Mouse (Mus musculus) hindbrain, embryonic 16.5 days (tissue): ENCODE measurements around the gene Arfip1. TPM values are rescaled to one million over a fixed set of nuclear protein-coding genes. Genes with fewer than 3 reads are reported as not detected.

Experiments used
- ATAC-seq: fragments of 200-750 bp; cut with Nextera tagmentation; 2 replicates; pipeline ENCODE4 v1.8.0; 2017; ENCODE audit warnings: moderate TSS enrichment, moderate library complexity
- H3K27ac ChIP-seq: fragments of 300-500 bp; sonication (generic); 2 replicates; pipeline ENCODE4 v1.5.1; 2014; ENCODE audit warnings: low read depth, mild to moderate bottlenecking, control low read depth, low read length, moderate library complexity
- H3K27me3 ChIP-seq: fragments of 300-500 bp; sonication (generic); replicated peaks from 2 replicates; pipeline ENCODE4 v1.6.1; 2014; ENCODE audit warnings: low read length; ENCODE audit not compliant: control insufficient read depth, insufficient read depth
- H3K36me3 ChIP-seq: fragments of 300-500 bp; sonication (generic); 2 replicates; pipeline ENCODE4 v1.6.1; 2014; ENCODE audit warnings: mild to moderate bottlenecking, low read length, moderate library complexity, mixed read lengths; ENCODE audit not compliant: control insufficient read depth, insufficient read depth
- H3K4me1 ChIP-seq: fragments of 300-500 bp; sonication (generic); 2 replicates; pipeline ENCODE4 v1.6.1; 2014; ENCODE audit warnings: low read depth, low read length; ENCODE audit not compliant: control insufficient read depth, insufficient read depth
- H3K4me2 ChIP-seq: fragments of 300-500 bp; sonication (generic); 2 replicates; pipeline ENCODE4 v1.6.1; 2014; ENCODE audit warnings: mild to moderate bottlenecking, low read length, control low read depth, moderate library complexity
- H3K4me3 ChIP-seq: fragments of 300-500 bp; sonication (generic); 2 replicates; pipeline ENCODE4 v1.5.1; 2014; ENCODE audit warnings: mild to moderate bottlenecking, low read length, control low read depth, moderate library complexity
- H3K9ac ChIP-seq: fragments of 300-500 bp; sonication (generic); 2 replicates; pipeline ENCODE4 v1.6.1; 2014; ENCODE audit warnings: low read depth, mild to moderate bottlenecking, control low read depth, low read length, moderate library complexity
- H3K9me3 ChIP-seq: fragments of 300-500 bp; sonication (generic); 2 replicates; pipeline ENCODE4 v1.6.1; 2014; ENCODE audit warnings: mild to moderate bottlenecking, low read length, moderate library complexity; ENCODE audit not compliant: control insufficient read depth
- WGBS: fragments of 180-500 bp; shearing (Covaris S2); extraction: QIAGEN DNeasy Blood & Tissue Kit; methylation state at CpG from one replicate; pipeline ENCODE4 v1.1.7; 2014; 5-methylcytosine and 5-hydroxymethylcytosine counted together
- polyA plus RNA-seq: library from polyadenylated mRNA; unstranded; fragments of >200 nt; fragmentation: Nextera tagmentation; extraction: Ambion mirVana; gene quantifications from 2 replicates; pipeline ENCODE4 v1.2.1, GENCODE M21; 2015

The Arfip1 gene
- polyA plus RNA-seq, 1 experiment from 2014 or later: 22.0 TPM

DNA sequence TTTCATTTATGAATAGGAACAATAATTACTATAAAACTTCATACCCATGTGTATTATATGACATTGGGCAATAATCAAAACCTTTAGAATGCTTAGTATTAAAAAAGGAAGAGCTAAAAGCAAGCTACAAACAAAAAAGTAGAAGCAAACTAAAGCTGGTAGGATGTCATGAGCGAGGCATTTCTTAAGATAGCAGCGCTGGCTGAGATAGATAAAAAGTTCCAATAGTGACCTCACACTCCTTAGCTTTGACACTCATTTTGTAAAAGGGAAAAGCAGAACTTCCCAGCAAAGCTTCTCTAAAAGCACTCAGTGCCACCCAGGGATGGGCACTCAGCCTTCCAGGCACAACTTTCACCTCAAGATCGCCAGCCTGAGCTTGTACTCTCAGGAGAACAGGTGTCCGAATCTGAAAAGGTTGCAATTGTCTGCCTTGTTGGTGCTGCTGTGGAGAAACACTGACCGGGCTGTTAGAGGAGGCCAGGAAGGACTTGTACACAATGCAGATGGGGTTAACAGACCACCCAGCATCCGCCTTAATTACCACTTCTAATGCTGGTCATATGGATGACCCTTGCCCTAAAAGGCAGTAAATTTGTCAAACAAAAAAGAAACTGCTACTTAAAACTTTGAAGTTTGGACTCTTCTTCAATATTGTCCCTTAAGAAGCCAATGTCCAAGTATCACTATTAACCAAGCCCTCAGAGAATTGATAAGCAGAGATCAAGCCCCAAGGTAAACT lies 69.5 kb downstream of the Arfip1 start:
- Histone ChIP-seq H3K9me3 (no peaks in the 10 kb centered on the region), H3K27ac (no peak overlapping the region), H3K4me2 (no peak overlapping the region), H3K36me3 (no peaks in the 10 kb centered on the region), H3K27me3 (no peaks in the 10 kb centered on the region), H3K4me1 (no peaks in the 10 kb centered on the region), H3K9ac (no peak overlapping the region), H3K4me3 (no peak overlapping the region)
- ATAC-seq: no peak
- WGBS: 76% methylated on average over 6 of the region's 6 CpGs

DNA sequence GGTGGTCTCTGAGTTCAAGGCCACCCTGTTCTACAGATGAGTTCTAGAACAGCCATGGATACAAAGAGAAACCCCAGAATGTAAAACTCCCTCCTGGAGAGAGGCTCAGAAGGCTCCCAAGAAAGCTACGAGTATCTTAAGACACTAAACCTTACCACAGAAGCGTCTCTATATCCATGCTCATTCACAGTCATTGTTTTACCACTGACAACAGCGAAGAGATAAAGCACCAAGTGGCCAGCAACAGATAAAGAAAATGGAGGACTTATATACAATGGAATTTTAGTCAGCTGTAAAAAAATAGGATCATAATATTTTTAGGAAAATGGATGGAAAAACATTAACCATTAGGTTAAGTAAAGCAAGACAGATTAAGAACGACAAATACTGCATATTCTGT lies 77.2 kb downstream of the Arfip1 start:
- WGBS: 92% methylated on average over 4 of the region's 4 CpGs
- Histone ChIP-seq H3K4me1 (no peaks in the 10 kb centered on the region), H3K4me3 (no peak overlapping the region), H3K27me3 (no peaks in the 10 kb centered on the region), H3K4me2 (no peak overlapping the region), H3K27ac (no peak overlapping the region), H3K9ac (no peak overlapping the region), H3K36me3 (no peaks in the 10 kb centered on the region), H3K9me3 (no peaks in the 10 kb centered on the region)
- ATAC-seq: no peak

DNA sequence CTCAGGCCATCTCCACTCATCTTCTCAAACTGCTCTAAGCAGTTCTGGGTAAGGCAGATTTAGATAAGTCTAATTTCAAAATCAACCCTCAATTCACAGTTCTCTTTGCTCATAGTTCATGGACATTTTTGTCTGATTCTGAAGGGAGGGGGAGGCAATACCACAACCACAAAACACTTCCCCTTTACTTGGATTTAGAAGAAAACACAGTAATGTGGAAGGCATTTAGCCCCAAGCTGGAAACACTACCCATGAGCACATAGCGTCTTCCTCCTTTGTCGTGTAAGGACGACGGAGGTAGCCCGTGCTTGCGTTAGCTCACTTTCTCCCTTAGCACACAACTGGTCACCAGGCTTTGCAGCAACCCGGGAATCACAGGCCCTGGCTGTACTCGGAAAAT lies 78.1 kb downstream of the Arfip1 start:
- Histone ChIP-seq H3K4me2 (no peak overlapping the region), H3K36me3 (no peaks in the 10 kb centered on the region), H3K9ac (no peak overlapping the region), H3K27me3 (no peaks in the 10 kb centered on the region), H3K4me3 (no peak overlapping the region), H3K9me3 (no peaks in the 10 kb centered on the region), H3K27ac (no peak overlapping the region), H3K4me1 (no peaks in the 10 kb centered on the region)
- 95% methylated on average over 8 of the region's 8 CpGs for WGBS
- ATAC-seq: no peak

DNA sequence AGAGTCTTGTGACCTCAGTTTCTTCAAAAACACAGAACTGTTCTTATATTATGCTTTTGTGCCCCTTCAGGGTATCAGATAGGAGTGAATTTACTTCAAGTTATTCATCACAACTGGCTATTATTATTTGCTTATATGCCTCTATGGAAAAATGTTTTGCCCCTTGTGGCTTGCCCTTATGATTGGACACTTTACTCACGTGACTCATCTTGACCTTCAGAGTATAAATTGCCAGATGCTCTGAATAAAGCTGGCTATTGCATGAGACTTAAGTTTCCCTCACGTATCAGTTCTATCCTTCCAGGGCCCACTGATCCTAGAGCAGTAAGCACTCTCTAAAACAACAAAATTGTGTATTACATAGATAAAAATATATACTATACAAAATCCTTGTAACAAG lies 80.3 kb downstream of the Arfip1 start:
- Histone ChIP-seq H3K4me3 (no peak overlapping the region), H3K4me1 (no peaks in the 10 kb centered on the region), H3K4me2 (no peak overlapping the region), H3K27ac (no peak overlapping the region), H3K36me3 (no peaks in the 10 kb centered on the region), H3K9ac (no peak overlapping the region), H3K9me3 (no peaks in the 10 kb centered on the region), H3K27me3 (no peaks in the 10 kb centered on the region)
- no peak for ATAC-seq
- WGBS: 83% methylated on average over 2 of the region's 2 CpGs

DNA sequence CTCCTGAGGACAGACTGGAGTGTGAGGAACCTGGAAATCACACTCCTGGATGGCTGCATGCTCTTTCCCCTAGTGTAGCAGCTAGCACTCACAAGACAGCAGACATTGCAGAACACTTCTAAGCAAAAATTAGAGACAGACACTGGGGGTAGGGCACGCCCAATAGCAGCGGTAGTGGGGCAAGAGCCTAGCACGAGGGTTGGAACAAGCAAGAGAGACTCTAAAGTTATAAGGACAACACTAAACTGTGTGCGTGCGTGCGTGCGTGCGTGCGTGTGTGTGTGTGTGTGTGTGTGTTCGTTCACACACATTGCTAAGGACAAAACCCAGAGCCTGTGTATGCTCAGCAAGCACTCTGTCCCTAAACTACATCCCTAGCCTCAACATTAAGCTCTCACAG lies 81.9 kb downstream of the Arfip1 start:
- Histone ChIP-seq H3K4me1 (no peaks in the 10 kb centered on the region), H3K9me3 (no peaks in the 10 kb centered on the region), H3K4me2 (no peak overlapping the region), H3K4me3 (no peak overlapping the region), H3K36me3 (no peaks in the 10 kb centered on the region), H3K27me3 (no peaks in the 10 kb centered on the region), H3K27ac (no peak overlapping the region), H3K9ac (no peak overlapping the region)
- no peak for ATAC-seq
- WGBS: 74% methylated on average over 10 of the region's 10 CpGs

DNA sequence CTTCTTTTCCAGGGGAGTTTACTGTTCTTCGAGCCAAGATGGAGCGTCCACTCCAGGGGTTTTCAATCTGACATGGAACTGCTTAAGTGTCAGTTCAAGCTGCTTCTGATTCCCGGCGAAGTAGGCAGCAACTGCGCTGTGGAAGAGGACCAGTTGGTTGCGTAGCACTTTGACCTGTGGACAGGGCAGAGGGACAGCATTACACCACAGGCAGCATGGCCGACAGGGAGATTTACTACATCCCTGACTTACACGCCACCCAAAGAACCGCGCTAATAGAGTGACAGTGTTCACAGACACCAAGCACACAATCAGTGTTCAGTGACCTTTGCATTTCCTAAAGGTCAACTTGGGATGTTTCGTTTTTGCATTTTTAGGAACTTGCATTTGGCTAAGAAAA lies 84.7 kb downstream of the Arfip1 start:
- no peak for ATAC-seq
- Histone ChIP-seq H3K9ac (no peak overlapping the region), H3K4me3 (no peak overlapping the region), H3K4me2 (no peak overlapping the region), H3K4me1 (no peaks in the 10 kb centered on the region), H3K36me3 (no peaks in the 10 kb centered on the region), H3K27me3 (no peaks in the 10 kb centered on the region), H3K9me3 (no peaks in the 10 kb centered on the region), H3K27ac (no peak overlapping the region)
- 77% methylated on average over 11 of the region's 11 CpGs for WGBS

DNA sequence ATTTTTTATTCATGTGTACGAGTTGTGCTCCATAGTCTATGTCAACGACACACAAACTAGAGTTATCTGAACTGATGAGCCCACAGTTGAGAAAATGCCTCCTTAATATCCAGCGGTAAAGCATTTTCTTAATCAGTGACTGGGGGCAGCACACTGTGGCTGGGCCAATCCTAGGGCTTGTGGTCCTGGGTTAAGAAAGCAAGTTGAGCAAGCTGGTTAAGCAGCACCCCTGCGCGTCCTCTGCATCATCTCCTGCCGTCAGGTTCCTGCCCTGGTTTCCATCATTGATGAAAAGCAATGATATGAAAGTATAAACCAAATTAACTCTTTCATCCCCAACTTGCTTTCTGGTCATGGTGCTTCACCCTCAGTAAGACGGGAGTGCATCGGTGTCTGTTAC lies 89.8 kb downstream of the Arfip1 start:
- Histone ChIP-seq H3K9ac (no peak overlapping the region), H3K4me3 (no peak overlapping the region), H3K36me3 (no peaks in the 10 kb centered on the region), H3K4me1 (no peaks in the 10 kb centered on the region), H3K4me2 (no peak overlapping the region), H3K27ac (no peak overlapping the region), H3K9me3 (no peaks in the 10 kb centered on the region), H3K27me3 (no peaks in the 10 kb centered on the region)
- WGBS: 93% methylated on average over 8 of the region's 8 CpGs
- ATAC-seq: no peak

DNA sequence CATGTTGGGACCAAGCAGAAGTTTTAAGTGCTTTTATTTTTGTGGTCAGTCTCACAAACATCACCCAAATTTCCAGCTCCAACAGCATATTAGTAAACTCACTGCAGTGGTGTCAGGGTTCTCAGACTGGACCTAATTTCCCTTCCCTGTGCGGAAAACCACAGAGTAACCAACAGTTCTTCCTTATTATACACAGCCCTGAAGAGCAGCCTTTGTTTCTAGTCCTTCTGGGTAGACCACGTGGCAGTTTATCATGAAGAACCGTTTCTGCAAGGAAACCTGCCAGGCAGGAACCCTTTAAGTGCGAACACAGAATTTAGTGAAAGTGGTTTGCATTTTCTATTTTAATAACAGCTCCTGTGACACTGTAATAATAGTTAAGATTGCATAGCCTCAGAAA lies 90.3 kb downstream of the Arfip1 start:
- Histone ChIP-seq H3K9me3 (no peaks in the 10 kb centered on the region), H3K9ac (no peak overlapping the region), H3K36me3 (no peaks in the 10 kb centered on the region), H3K4me1 (no peaks in the 10 kb centered on the region), H3K27me3 (no peaks in the 10 kb centered on the region), H3K4me2 (no peak overlapping the region), H3K4me3 (no peak overlapping the region), H3K27ac (no peak overlapping the region)
- no peak for ATAC-seq
- 75% methylated on average over 4 of the region's 4 CpGs for WGBS

DNA sequence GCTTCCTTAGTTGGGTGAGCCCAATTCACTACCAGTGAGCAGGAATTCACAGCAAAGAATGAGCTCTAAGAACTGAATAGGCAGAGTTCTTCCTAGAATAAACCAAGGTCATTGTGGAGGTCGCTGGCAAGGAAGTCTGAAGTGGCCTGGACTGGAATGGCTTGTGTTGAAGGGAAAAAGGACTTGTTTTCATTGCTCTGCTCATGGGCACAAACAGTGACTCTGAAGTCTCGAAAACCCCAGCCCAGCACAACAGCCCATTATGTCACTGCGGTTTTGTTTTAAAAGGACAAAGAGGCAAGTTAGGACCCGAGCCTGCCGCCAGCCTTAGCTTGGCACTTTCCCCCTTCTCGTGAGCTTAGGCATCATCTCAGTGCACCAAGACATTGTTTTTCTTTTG lies 93.7 kb downstream of the Arfip1 start:
- no peak overlapping the region for H3K4me2 ChIP-seq
- H3K4me3 ChIP-seq: no peak overlapping the region
- ATAC-seq: no peak
- H3K4me1 ChIP-seq: no peaks in the 10 kb centered on the region
- H3K9me3 ChIP-seq: no peaks in the 10 kb centered on the region
- no peak overlapping the region for H3K27ac ChIP-seq
- H3K27me3 ChIP-seq: no peaks in the 10 kb centered on the region
- no peaks in the 10 kb centered on the region for H3K36me3 ChIP-seq
- no peak overlapping the region for H3K9ac ChIP-seq
- WGBS: 31% methylated on average over 6 of the region's 6 CpGs

DNA sequence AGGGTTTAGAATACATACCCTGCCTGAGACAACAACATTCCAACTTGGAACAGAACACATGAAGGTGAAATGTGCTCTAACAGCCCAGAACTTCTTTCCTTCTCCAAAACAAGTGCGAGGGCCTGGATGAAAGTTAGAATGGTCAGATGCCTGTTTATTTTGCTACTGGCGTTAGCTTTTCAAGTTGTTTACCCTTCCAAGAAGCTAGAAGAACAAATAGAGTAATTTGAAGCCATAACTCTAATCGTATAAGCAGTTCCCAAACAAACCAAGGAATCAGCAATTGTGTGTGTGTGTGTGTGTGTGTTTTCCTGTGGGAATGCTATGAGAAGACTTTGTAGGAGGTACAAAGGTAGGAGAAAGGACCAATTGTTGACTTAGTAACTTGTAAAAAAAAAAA lies 97.5 kb downstream of the Arfip1 start:
- ATAC-seq: no peak
- WGBS: 74% methylated on average over 3 of the region's 3 CpGs
- no peak overlapping the region for H3K4me3 ChIP-seq
- no peak overlapping the region for H3K4me2 ChIP-seq
- H3K4me1 ChIP-seq: peaks cover 5% of the 10 kb centered on the region
- no peak overlapping the region for H3K27ac ChIP-seq
- H3K9ac ChIP-seq: no peak overlapping the region
- H3K36me3 ChIP-seq: no peaks in the 10 kb centered on the region
- no peaks in the 10 kb centered on the region for H3K9me3 ChIP-seq
- H3K27me3 ChIP-seq: no peaks in the 10 kb centered on the region
